Comparison of ENCODE assay signal across 13 mouse cellular contexts in the genomic region with DNA sequence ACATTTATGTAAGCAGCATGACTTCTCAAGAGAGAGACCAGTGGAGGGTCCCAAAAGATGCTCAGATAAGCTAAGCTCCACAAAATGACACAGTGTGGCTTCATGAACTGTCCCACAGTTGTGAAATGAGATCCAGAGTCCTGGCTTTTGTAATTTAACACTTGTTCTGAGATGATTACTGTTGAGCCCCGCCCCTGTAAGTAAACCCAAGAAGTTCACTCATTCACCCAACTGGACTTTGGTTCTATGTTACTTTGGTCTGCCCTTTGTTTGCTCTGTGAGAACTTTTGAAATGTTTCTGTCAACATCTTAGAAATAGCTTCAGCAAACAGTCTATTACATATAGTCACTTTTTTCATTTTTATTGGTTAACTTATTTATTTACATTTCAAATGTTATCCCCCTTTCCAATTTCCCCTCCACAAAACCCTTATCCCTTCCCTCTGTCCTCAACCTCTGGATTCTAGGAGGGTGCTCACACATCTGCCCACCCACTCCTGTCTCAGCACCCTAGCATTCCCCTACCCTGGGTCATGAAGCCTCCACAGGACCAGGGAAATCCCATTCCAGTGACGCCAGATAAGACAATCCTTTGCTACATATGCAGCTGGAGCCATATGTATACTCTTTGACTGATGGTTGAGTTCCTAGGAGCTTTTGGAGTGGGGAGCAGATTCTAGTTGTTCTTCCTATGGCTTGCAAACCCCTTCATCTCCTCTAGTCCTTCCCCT.
"Had no signal": no experiment of that assay in that cellular context is flagged by ENCODE, and none has a peak within 500 bp of the region (broad histone marks: within the 10 kb centered on the region; RNA-seq: fewer than 3 reads in every experiment).

No protein-coding gene starts in this region.

- H3K27me3 ChIP-seq: limb, embryonic 12.5 days; liver, embryonic 13.5 days; midbrain, embryonic 13.5 days had no signal

- H3K4me1 ChIP-seq: limb, embryonic 12.5 days; liver, embryonic 13.5 days; midbrain, embryonic 13.5 days had no signal

- H3K36me3 ChIP-seq: limb, embryonic 12.5 days; liver, embryonic 13.5 days; midbrain, embryonic 13.5 days had no signal

- H3K4me2 ChIP-seq: hindbrain, embryonic 14.5 days; limb, embryonic 12.5 days; liver, embryonic 13.5 days; midbrain, embryonic 13.5 days had no signal

- H3K27ac ChIP-seq: hindbrain, embryonic 14.5 days; kidney, postnatal 0 days; limb, embryonic 12.5 days; liver, embryonic 13.5 days; midbrain, embryonic 13.5 days had no signal

- H3K4me3 ChIP-seq: limb, embryonic 12.5 days; liver, embryonic 13.5 days; midbrain, embryonic 13.5 days had no signal

- ATAC-seq: lung, postnatal 0 days; midbrain, embryonic 13.5 days had no signal

- H3K9me3 ChIP-seq: limb, embryonic 12.5 days; liver, embryonic 13.5 days; midbrain, embryonic 13.5 days had no signal

- DNase-seq: kidney, adult 11 months; layer of hippocampus, postnatal 36 days; liver, embryonic 13.5 days; lung, adult 2 months; lung, postnatal 36 days; right cerebral cortex, postnatal 14 days; thymus, adult 2 months; thymus, postnatal 25 days had no signal

- H3K9ac ChIP-seq: hindbrain, embryonic 14.5 days; limb, embryonic 12.5 days; liver, embryonic 13.5 days; midbrain, embryonic 13.5 days had no signal
